Mouse (Mus musculus) kidney, adult 2 months (tissue): ENCODE results near the gene Elof1. TPM values are rescaled to one million over a fixed set of nuclear protein-coding genes. Genes with fewer than 3 reads are reported as not detected.

Experiments used
- DNase-seq: peaks from one replicate; pipeline ENCODE4 v3.0.0; 2021
- H3K27ac ChIP-seq: fragments of 200-500 bp; 2 replicates; pipeline ENCODE4 v1.5.1; 2012; ENCODE audit warnings: low read depth, low read length, control low read depth, inconsistent platforms; ENCODE audit not compliant: insufficient read depth
- H3K27me3 ChIP-seq: fragments of 200-500 bp; replicated peaks from 2 replicates; pipeline ENCODE4 v1.6.1; 2012; ENCODE audit warnings: mild to moderate bottlenecking, moderate library complexity, low read length, inconsistent platforms; ENCODE audit not compliant: control insufficient read depth, insufficient read depth
- H3K36me3 ChIP-seq: fragments of 200-500 bp; 2 replicates; pipeline ENCODE4 v1.6.1; 2012; ENCODE audit warnings: mild to moderate bottlenecking, moderate library complexity, low read length, inconsistent platforms; ENCODE audit not compliant: control insufficient read depth, insufficient read depth
- H3K4me1 ChIP-seq: fragments of 200-500 bp; 2 replicates; pipeline ENCODE4 v1.6.1; 2011; ENCODE audit warnings: low read length; ENCODE audit not compliant: control insufficient read depth, insufficient read depth
- H3K4me3 ChIP-seq: fragments of 200-500 bp; 2 replicates; pipeline ENCODE4 v1.5.1; 2011; ENCODE audit warnings: mild to moderate bottlenecking, low read depth, low read length, control low read depth; ENCODE audit not compliant: insufficient read depth
- CTCF ChIP-seq: fragments of 200-500 bp; conservative IDR thresholded peaks from 2 replicates; pipeline ENCODE4 v1.5.1; 2011; ENCODE audit warnings: low read depth, mild to moderate bottlenecking, control low read depth, low read length, moderate library complexity, mixed read lengths; ENCODE audit not compliant: insufficient read depth, insufficient read length
- POLR2A ChIP-seq: fragments of 200-500 bp; IDR thresholded peaks from one replicate; pipeline ENCODE4 v1.6.1; 2011; ENCODE audit warnings: low read depth, low read length, control low read depth
- WGBS: fragments of 180-500 bp; shearing (Covaris S2); methylation state at CpG from one replicate; pipeline ENCODE4 v1.1.7; 2018; 5-methylcytosine and 5-hydroxymethylcytosine counted together
- polyA plus RNA-seq: library from polyadenylated mRNA; depleted of rRNA; stranded (reverse); fragments of >200 nt; gene quantifications from 2 replicates; pipeline ENCODE4 v1.2.3, GENCODE M21; 2012

Gene Elof1
- polyA plus RNA-seq, 1 experiment, result 163 TPM

GRCm38 (mm10) chr9:22144304-22144965, 27.5 kb upstream of the Elof1 start:
- Histone ChIP-seq H3K27me3 (no peaks in the 10 kb centered on the region), H3K4me3 (no peak overlapping the region), H3K4me1 (no peaks in the 10 kb centered on the region), H3K36me3 (no peaks in the 10 kb centered on the region), H3K27ac (no peak overlapping the region)
- WGBS, result 73% methylated on average over 8 of the region's 8 CpGs
- DNase-seq, result no peak
- TF ChIP-seq CTCF, result no peak
- TF ChIP-seq POLR2A, result no peak

GRCm38 (mm10) chr9:22143108-22144037, 26.4 kb upstream of the Elof1 start:
- DNase-seq, result peak; percentile 87
- WGBS, result 47% methylated on average over 17 of the region's 17 CpGs
- no peaks in the 10 kb centered on the region for H3K4me1 ChIP-seq
- H3K4me3 ChIP-seq, result no peak overlapping the region
- no peak overlapping the region for H3K27ac ChIP-seq
- H3K27me3 ChIP-seq, result no peaks in the 10 kb centered on the region
- H3K36me3 ChIP-seq, result no peaks in the 10 kb centered on the region
- TF ChIP-seq POLR2A, result no peak
- peak; percentile 95 for TF ChIP-seq CTCF

- H3K36me3 ChIP-seq, result no peaks in the 10 kb centered on the region
- no peak overlapping the region for H3K4me3 ChIP-seq
- no peaks in the 10 kb centered on the region for H3K4me1 ChIP-seq
- no peak overlapping the region for H3K27ac ChIP-seq
- H3K27me3 ChIP-seq, result no peaks in the 10 kb centered on the region
- no peak for DNase-seq
- WGBS, result 89% methylated on average over 5 of the region's 5 CpGs
- TF ChIP-seq POLR2A (no peak), CTCF (no peak)
Measured at GRCm38 (mm10) chr9:22139746-22140145, 22.8 kb upstream of the Elof1 start.

- H3K4me1 ChIP-seq, result no peaks in the 10 kb centered on the region
- no peak for TF ChIP-seq POLR2A
- TF ChIP-seq CTCF, result peak; percentile 90
- H3K27me3 ChIP-seq, result no peaks in the 10 kb centered on the region
- no peaks in the 10 kb centered on the region for H3K36me3 ChIP-seq
- no peak for DNase-seq
- no peak overlapping the region for H3K27ac ChIP-seq
- WGBS, result 14% methylated on average over 2 of the region's 2 CpGs
- H3K4me3 ChIP-seq, result no peak overlapping the region
Measured at GRCm38 (mm10) chr9:22138480-22138879, 21.5 kb upstream of the Elof1 start.

- DNase-seq, result no peak
- no peaks in the 10 kb centered on the region for H3K27me3 ChIP-seq
- H3K4me3 ChIP-seq, result no peak overlapping the region
- H3K27ac ChIP-seq, result no peak overlapping the region
- TF ChIP-seq CTCF, result no peak
- TF ChIP-seq POLR2A, result no peak
- H3K36me3 ChIP-seq, result no peaks in the 10 kb centered on the region
- H3K4me1 ChIP-seq, result no peaks in the 10 kb centered on the region
- 44% methylated on average over 23 of the region's 23 CpGs for WGBS
Measured at GRCm38 (mm10) chr9:22136765-22137547, 20.0 kb upstream of the Elof1 start.

- no peaks in the 10 kb centered on the region for H3K27me3 ChIP-seq
- H3K4me1 ChIP-seq, result peaks cover 6% of the 10 kb centered on the region; the same call in 1 of the 2 replicates
- no peak within 1 kb of the TSS for H3K27ac ChIP-seq
- WGBS, result 83% methylated on average over 7 of the region's 7 CpGs
- no peak for DNase-seq
- no peak within 1 kb of the TSS for H3K4me3 ChIP-seq
- TF ChIP-seq CTCF (no peak), POLR2A (no peak)
- no peaks in the 10 kb centered on the region for H3K36me3 ChIP-seq
Measured at GRCm38 (mm10) chr9:22135644-22136390, 18.8 kb upstream of the Elof1 start, which contains the start of gene Acp5. Gene Acp5 (minus strand): TSS chr9:22135711.
